Mouse (Mus musculus) adrenal gland, postnatal 14 days (tissue): ENCODE data around the gene Prcc. TPM values are rescaled to one million over a fixed set of nuclear protein-coding genes. Genes with fewer than 3 reads are reported as not detected.
A peak's percentile ranks its signal among the peaks of the same experiment; 100 is the strongest.

ENCODE experiments used
- DNase-seq: peaks from one replicate; pipeline ENCODE4 v3.0.0; 2021; ENCODE audit warnings: mixed read lengths
- long read RNA-seq, 2 experiments: library from polyadenylated mRNA; stranded (forward); transcript quantifications; one replicate each; pipeline ENCODE4 v2.0.0; 2021
- total RNA-seq: library from RNA; stranded (reverse); gene quantifications from 2 replicates; pipeline ENCODE4 v1.2.3, GENCODE M21; 2021

The Prcc gene
- 50.0 and 50.4 TPM in 2 replicates for total RNA-seq
- long read RNA-seq, experiment 1, transcript Prcc-201 (7 exons, 2,099 nt), result major isoform, 22 of 25 reads
- long read RNA-seq, experiment 1, partial matches to known transcripts, result 2 of 25 reads
- long read RNA-seq, experiment 1, other reads (novel, unspliced or antisense), result 1 of 25 reads
- long read RNA-seq, experiment 2, transcript Prcc-201 (7 exons, 2,099 nt), result major isoform, 15 of 19 reads
- long read RNA-seq, experiment 2, partial matches to known transcripts, result 4 of 19 reads
- long read RNA-seq, experiment 2, other reads (novel, unspliced or antisense), result 0 of 19 reads

GRCm38 (mm10) chr3:87885281-87886003, at the start of gene Prcc:
Gene Prcc (minus strand): TSS chr3:87885608.
- DNase-seq, result peak; percentile 93

- no peak for DNase-seq
Measured at GRCm38 (mm10) chr3:87935201-87935600, 49.8 kb upstream of the Prcc start.

GRCm38 (mm10) chr3:87934501-87934900, 49.1 kb upstream of the Prcc start:
- no peak for DNase-seq

GRCm38 (mm10) chr3:87934026-87934425, 48.6 kb upstream of the Prcc start:
- no peak for DNase-seq

GRCm38 (mm10) chr3:87930078-87930795, 44.8 kb upstream of the Prcc start, which contains the start of the genes Isg20l2 and Rrnad1:
Gene Isg20l2 (plus strand): TSS chr3:87930314.
Gene Rrnad1 (minus strand): TSS chr3:87930717.
- peak; percentile 98 for DNase-seq

GRCm38 (mm10) chr3:87929341-87930077, 44.1 kb upstream of the Prcc start:
- no peak for DNase-seq

GRCm38 (mm10) chr3:87927452-87927851, 42.0 kb upstream of the Prcc start:
- DNase-seq, result no peak

- DNase-seq, result peak; percentile 65
Measured at GRCm38 (mm10) chr3:87924996-87925395, 39.6 kb upstream of the Prcc start.

- no peak for DNase-seq
Measured at GRCm38 (mm10) chr3:87920270-87920943, 35.0 kb upstream of the Prcc start.

- peak; percentile 86 for DNase-seq
Measured at GRCm38 (mm10) chr3:87919336-87920108, 34.1 kb upstream of the Prcc start, which contains the start of gene Mrpl24. Gene Mrpl24 (plus strand): TSS chr3:87919506.

- no peak for DNase-seq
Measured at GRCm38 (mm10) chr3:87918551-87918950, 33.1 kb upstream of the Prcc start.

GRCm38 (mm10) chr3:87916990-87917389, 31.6 kb upstream of the Prcc start:
- no peak for DNase-seq

- no peak for DNase-seq
Measured at GRCm38 (mm10) chr3:87913891-87914290, 28.5 kb upstream of the Prcc start.

- DNase-seq, result no peak
Measured at GRCm38 (mm10) chr3:87913491-87913890, 28.1 kb upstream of the Prcc start.

- DNase-seq, result peak; percentile 92
Measured at GRCm38 (mm10) chr3:87910573-87911141, 25.2 kb upstream of the Prcc start.

GRCm38 (mm10) chr3:87909874-87910273, 24.5 kb upstream of the Prcc start:
- DNase-seq, result peak; percentile 41

- DNase-seq, result peak; percentile 11
Measured at GRCm38 (mm10) chr3:87909381-87909780, 24.0 kb upstream of the Prcc start.

- DNase-seq, result peak; percentile 14
Measured at GRCm38 (mm10) chr3:87907906-87908305, 22.5 kb upstream of the Prcc start.

- DNase-seq, result peak; percentile 57
Measured at GRCm38 (mm10) chr3:87906981-87907857, 21.8 kb upstream of the Prcc start.
